Comparison of ENCODE assay signal across 8 mouse cellular contexts in the genomic region with DNA sequence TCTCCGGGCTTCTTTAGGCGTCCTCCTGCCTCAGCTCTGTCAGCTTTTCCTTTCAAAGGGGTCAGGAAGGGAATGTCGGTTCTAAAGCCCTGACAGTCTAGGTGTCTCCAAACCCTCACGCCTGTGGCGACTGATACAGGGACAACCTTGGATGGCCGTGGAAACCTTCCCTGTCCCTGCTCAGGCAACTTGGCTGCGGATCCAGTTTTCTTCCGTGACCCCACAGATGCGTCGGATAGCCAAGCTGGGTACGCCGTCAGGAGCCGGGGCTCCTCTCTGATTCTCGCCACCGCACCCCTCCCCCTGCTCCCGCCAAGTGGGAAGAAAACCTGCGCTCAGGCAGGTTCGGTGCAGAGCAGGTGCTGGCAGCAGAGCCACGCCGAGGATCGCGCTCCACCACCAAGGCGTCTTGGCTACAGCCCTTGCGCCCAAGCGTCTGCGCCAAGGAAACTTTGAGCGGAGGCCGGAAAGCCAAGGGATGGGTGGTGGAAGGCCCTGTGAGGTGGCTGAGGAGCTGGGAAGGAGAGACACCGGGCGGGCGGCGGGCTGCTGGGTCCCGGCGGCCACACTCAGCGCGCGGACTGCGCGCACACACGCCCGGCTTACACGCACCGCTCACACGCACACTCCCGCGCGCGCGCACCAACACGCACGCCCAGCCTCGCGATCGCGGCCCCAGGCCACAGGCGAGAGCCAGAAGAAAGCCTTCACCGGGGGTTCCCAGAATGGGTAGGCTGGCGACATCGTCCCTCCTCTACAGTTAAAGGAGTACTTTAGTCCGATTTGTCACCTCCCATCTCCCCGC. TPM values are rescaled to one million over a fixed set of nuclear protein-coding genes. Genes with fewer than 3 reads are reported as not detected.
A peak's percentile ranks its signal among the peaks of the same experiment; 100 is the strongest.
DNase-seq lines count a peak whose midpoint lies in the region; ATAC-seq and TF ChIP-seq lines count a peak whose summit lies in the region.

A gene (minus strand): TSS at position 598 of the 805 bp plus-strand sequence.

- intact Hi-C loops in heart, adult 2 months (cut with DNase I): no loop called here
- intact Hi-C loops in left cerebral cortex, postnatal 10 days (cut with DNase I): no loop called here

- no peak for TF ChIP-seq EP300 in heart, adult 2 months (IDR thresholded peaks at IDR 0.05; ENCODE audit: insufficient read depth, low read depth, low read length)

- peaks cover 57% of the 10 kb centered on the region for H3K27me3 ChIP-seq in heart, embryonic 10.5 days (ENCODE audit: insufficient read depth, poor library complexity, severe bottlenecking)
- peaks cover 4% of the 10 kb centered on the region; the same call in 1 of the 2 replicates for H3K27me3 ChIP-seq in heart, adult 2 months (ENCODE audit: control insufficient read depth, insufficient read depth, low read length)
- peaks cover 39% of the 10 kb centered on the region for H3K27me3 ChIP-seq in neural tube, embryonic 11.5 days (ENCODE audit: control insufficient read depth, insufficient read depth, low read length)

- TF ChIP-seq POLR2A in heart, adult 2 months (IDR thresholded peaks at IDR 0.05; ENCODE audit: insufficient read depth, low read depth, low read length): no peak

- no peaks in the 10 kb centered on the region for H3K36me3 ChIP-seq in heart, embryonic 10.5 days
- H3K36me3 ChIP-seq in heart, adult 2 months (ENCODE audit: control insufficient read depth, insufficient read depth, low read length): no peaks in the 10 kb centered on the region
- H3K36me3 ChIP-seq in neural tube, embryonic 11.5 days (ENCODE audit: control insufficient read depth, insufficient read depth, low read length): no peaks in the 10 kb centered on the region

- H3K4me3 ChIP-seq in heart, embryonic 10.5 days: peak within 1 kb of the TSS; percentile 69
- H3K4me3 ChIP-seq in heart, adult 2 months: no peak within 1 kb of the TSS
- H3K4me3 ChIP-seq in neural tube, embryonic 11.5 days (ENCODE audit: low read depth, low read length): peak within 1 kb of the TSS; percentile 54

- H3K9me3 ChIP-seq in heart, embryonic 10.5 days: no peaks in the 10 kb centered on the region
- H3K9me3 ChIP-seq in neural tube, embryonic 11.5 days (ENCODE audit: control insufficient read depth, low read length): no peaks in the 10 kb centered on the region

- DNase-seq in heart, embryonic 10.5 days (ENCODE audit: low spot score): no peak
- DNase-seq in heart, adult 2 months: no peak
- DNase-seq in ZHBTc4 (ENCODE audit: low read depth, low spot score): peak; percentile 63
- DNase-seq in frontal cortex, postnatal 14 days (ENCODE audit: low spot score in 2 of 2): peak; percentile 23 to 40
- peak; percentile 9 to 64 for DNase-seq in left cerebral cortex, postnatal 10 days (ENCODE audit: extremely low spot score in 1 of 2, low spot score in 2 of 2)
- DNase-seq in neural tube, embryonic 11.5 days (ENCODE audit: low spot score): peak; percentile 52
- no peak for DNase-seq in B cell, adult 2 months
- no peak for DNase-seq in adrenal gland, adult 18-20 months (ENCODE audit: low spot score in 2 of 2)

- H3K4me1 ChIP-seq in heart, embryonic 10.5 days: peaks cover 11% of the 10 kb centered on the region
- no peaks in the 10 kb centered on the region for H3K4me1 ChIP-seq in heart, adult 2 months (ENCODE audit: control insufficient read depth, insufficient read depth, low read length)
- H3K4me1 ChIP-seq in neural tube, embryonic 11.5 days (ENCODE audit: control insufficient read depth, insufficient read depth, low read length): peaks cover 7% of the 10 kb centered on the region

- H3K9ac ChIP-seq in heart, adult 2 months (ENCODE audit: low read depth, low read length): no peak within 1 kb of the TSS
- H3K9ac ChIP-seq in neural tube, embryonic 11.5 days (ENCODE audit: low read length): peak within 1 kb of the TSS; percentile 38; the same call in 1 of the 2 replicates

- WGBS in heart, embryonic 10.5 days: under 1% methylated on average over 61 of the region's 61 CpGs
- WGBS in heart, adult 2 months: 2% methylated on average over 61 of the region's 61 CpGs
- WGBS in neural tube, embryonic 11.5 days: 1% methylated on average over 46 of the region's 61 CpGs

- ATAC-seq in neural tube, embryonic 11.5 days (ENCODE audit: insufficient read depth, low FRiP score, low TSS enrichment): peak; percentile 20

- TF ChIP-seq CTCF in heart, adult 2 months (IDR thresholded peaks at IDR 0.05): no peak

- H3K27ac ChIP-seq in heart, embryonic 10.5 days: no peak within 1 kb of the TSS
- H3K27ac ChIP-seq in heart, adult 2 months: no peak within 1 kb of the TSS
- no peak within 1 kb of the TSS for H3K27ac ChIP-seq in neural tube, embryonic 11.5 days (ENCODE audit: low read depth, low read length)

- no peaks in the 10 kb centered on the region for H3K79me2 ChIP-seq in heart, adult 2 months (replicated peaks; ENCODE audit: control insufficient read depth, insufficient read depth, low read length)

- peak within 1 kb of the TSS; percentile 93 for H3K4me2 ChIP-seq in neural tube, embryonic 11.5 days (ENCODE audit: low read depth)

RNA-seq across cellular contexts. Expression of the gene that starts here (rescaled TPM):
- 0.13 and 0.16 TPM in 2 replicates for polyA plus RNA-seq in heart, embryonic 10.5 days (2016; fragmentation: Nextera tagmentation; extraction: Ambion mirVana)
- not detected for total RNA-seq in heart, adult 2 months (2021)
- polyA plus RNA-seq in heart, adult 2 months (2012; rRNA removed): not detected in 2 replicates
- total RNA-seq in left cerebral cortex, postnatal 10 days (2021): 10 to 100 TPM; 88.1 to 91.8 TPM
- 2.3 and 2.5 TPM in 2 replicates for polyA plus RNA-seq in neural tube, embryonic 11.5 days (2014; fragmentation: Nextera tagmentation; extraction: Ambion mirVana)
- under 1 TPM; 0.10 TPM for total RNA-seq in adrenal gland, adult 18-20 months (2021)

Comparison
In these comparisons a context has a peak if more than half of its experiments do, and no peak if none do; other contexts are left out.
1. RNA of the gene that starts here (total RNA-seq): 88.1 to 91.8 TPM in left cerebral cortex, postnatal 10 days; 0.10 TPM in adrenal gland, adult 18-20 months and not detected in heart, adult 2 months; every median in the first group is over 10 times any median in the second.
2. DNase-seq: peak in ZHBTc4 (single experiment), frontal cortex, postnatal 14 days (2 of 2), left cerebral cortex, postnatal 10 days (2 of 2) and neural tube, embryonic 11.5 days (single experiment); none in heart, embryonic 10.5 days (single experiment), heart, adult 2 months (0 of 2), B cell, adult 2 months (0 of 2) and adrenal gland, adult 18-20 months (0 of 2).